Mouse (Mus musculus): ENCODE data around the gene Cox7b2. TPM values are rescaled to one million over a fixed set of nuclear protein-coding genes. Genes with fewer than 3 reads are reported as not detected.

Cox7b2 gene
- polyA plus RNA-seq, 1 experiment from 2014 or later: 0.50 TPM

DNA sequence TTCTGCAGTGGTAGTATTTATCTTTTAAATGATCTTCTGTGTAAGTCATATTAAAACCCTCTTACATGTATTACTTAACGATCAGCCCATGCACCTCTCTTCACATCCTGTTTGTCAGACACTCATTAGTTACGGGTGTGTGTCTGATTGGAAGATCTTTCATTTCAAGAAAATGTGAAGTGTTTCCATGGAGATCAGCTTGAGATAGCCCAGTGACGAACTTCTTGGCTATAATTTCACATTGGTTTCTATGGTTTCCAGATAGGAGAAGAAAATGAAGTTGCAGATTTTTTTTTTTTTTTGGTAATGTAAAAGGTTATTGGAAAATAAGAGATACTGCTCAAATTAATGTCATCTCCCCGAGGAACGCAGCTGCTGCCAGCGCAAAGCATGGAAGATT lies 107.8 kb downstream of the Cox7b2 start:
- no peak overlapping the region for H3K27ac ChIP-seq (ENCODE audit: low read length)
- 55% methylated on average over 6 of the region's 6 CpGs for WGBS
- ATAC-seq: peak; percentile 76; the same call in 1 of the 2 replicates

More for the DNA sequence above, 107.8 kb downstream of the Cox7b2 start:
- Histone ChIP-seq H3K4me1 (ENCODE audit: control insufficient read depth, insufficient read depth, low read length) (no peaks in the 10 kb centered on the region), H3K4me3 (ENCODE audit: low read depth, low read length) (no peak overlapping the region), H3K4me2 (ENCODE audit: low read length) (no peak overlapping the region), H3K9me3 (replicated peaks; ENCODE audit: control insufficient read depth, low read length, poor library complexity, severe bottlenecking) (no peaks in the 10 kb centered on the region), H3K27me3 (ENCODE audit: control insufficient read depth, insufficient read depth, low read depth, low read length) (no peaks in the 10 kb centered on the region), H3K9ac (ENCODE audit: low read depth, low read length) (no peak overlapping the region), H3K36me3 (ENCODE audit: control insufficient read depth, insufficient read depth, low read length) (no peaks in the 10 kb centered on the region)

Other genes starting within 250 kb of the Cox7b2 start
- 40.9 and 48.1 TPM in 2 replicates for gene Gabrb1, start 109.9 kb upstream of the Cox7b2 start, polyA plus RNA-seq (2015; fragmentation: Nextera tagmentation; extraction: Ambion mirVana)
- gene Gabra4, start 110.1 kb upstream of the Cox7b2 start, polyA plus RNA-seq (2015; fragmentation: Nextera tagmentation; extraction: Ambion mirVana): 23.6 and 27.6 TPM in 2 replicates

Data from midbrain, embryonic 16.5 days (tissue).